Mouse (Mus musculus) heart, adult 11 months (tissue): ENCODE results near the gene Raver2.
A peak's percentile ranks its signal among the peaks of the same experiment; 100 is the strongest.

ENCODE experiments used
- DNase-seq: peaks from one replicate; pipeline ENCODE4 v3.0.0; 2022

The Raver2 gene

DNA sequence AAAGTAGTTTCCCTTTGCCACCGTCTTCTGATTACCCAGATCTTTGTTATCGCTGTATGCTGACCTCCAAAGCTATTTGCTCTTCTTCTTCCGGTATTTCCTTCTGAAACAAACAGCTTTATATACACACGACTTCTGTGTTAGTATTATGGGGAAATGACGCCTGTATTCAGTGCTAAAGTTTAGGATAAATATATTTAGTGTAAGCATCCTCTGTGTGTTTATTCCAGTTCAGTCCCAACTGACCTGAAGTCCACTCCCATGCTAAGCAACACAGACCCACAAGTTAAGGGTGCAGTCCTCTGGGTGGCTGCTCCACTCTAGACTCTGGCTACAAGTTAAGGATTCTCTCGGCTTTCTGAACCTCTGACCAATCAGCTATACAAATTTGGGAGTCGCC is 52.2 kb downstream of the Raver2 start:
- DNase-seq = no peak

DNA sequence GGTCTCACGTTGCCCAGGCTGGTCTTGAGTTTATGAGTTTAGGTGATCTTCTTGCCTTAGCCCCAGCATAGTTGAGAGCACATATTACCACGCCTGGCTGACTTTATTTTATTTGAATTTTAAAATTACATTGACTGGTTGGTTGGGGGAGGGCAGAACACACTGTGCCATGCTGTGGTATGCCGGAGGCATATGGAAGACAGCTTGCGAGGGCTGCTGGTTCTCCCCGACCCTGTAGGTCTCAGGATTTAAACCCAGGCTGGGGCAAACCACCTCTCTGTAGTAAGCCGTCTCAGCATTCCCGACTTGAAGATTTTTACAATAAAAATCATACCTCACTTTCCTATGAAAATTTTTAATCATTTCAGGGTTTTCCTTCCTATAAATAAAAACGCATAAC is 66.2 kb downstream of the Raver2 start:
- DNase-seq = no peak

DNA sequence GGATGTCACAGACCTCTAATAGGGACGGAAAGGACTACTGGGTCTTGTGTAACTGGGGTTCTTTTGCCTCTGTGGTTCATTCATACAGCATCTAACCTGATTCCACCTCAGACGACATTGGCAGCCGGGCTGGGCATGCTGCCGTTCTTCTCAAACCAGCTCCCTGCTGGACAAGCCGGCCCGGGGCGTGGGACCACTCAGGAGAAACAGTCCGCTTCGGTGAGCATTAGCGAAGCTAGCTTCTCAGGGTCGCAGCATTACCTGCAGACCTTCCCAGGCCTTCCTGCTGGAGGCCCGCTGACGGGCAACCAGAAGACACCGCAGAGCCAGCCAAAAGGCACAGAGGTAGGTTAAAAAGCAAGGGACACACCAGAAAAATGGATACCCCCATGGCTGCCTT is 67.1 kb downstream of the Raver2 start:
- DNase-seq = no peak

DNA sequence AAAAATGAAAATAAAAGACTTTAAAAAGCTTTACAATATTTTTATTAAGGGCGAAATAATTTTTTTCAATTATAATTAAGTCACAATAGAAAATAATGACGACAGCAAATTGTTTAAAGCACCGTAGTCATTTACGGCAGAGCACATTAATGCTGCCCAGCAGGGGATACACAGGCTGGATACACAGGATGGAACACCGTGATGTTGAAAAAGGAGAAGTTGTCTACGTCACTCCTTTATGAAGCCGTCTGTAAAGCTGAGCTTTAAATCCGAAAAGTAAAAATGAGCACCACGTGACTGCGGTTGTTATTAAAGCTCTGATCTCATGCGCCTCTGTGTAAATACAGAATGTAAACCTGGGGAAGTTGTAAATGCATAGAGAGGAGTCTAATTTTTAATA is 69.2 kb downstream of the Raver2 start:
- DNase-seq = no peak

DNA sequence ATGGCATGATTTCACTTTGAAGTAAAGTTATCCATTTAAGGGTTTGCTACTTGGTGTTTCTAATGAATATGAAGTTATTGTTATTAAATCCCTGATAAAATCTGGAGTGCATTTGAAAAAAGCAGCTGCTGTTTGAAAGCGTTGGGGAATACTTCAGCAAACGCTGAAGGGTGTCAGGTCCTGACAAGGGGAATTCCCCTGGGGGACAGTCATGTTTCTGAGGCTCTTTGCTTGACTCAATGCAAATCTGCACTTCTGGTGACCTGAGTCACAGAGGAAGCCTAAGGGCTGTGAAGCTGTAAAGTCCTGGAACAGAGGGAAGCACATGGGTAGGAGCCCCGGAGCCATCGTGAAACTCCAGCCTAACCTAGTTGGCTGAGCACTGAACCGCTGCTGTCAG is 73.0 kb downstream of the Raver2 start:
- no peak for DNase-seq

DNA sequence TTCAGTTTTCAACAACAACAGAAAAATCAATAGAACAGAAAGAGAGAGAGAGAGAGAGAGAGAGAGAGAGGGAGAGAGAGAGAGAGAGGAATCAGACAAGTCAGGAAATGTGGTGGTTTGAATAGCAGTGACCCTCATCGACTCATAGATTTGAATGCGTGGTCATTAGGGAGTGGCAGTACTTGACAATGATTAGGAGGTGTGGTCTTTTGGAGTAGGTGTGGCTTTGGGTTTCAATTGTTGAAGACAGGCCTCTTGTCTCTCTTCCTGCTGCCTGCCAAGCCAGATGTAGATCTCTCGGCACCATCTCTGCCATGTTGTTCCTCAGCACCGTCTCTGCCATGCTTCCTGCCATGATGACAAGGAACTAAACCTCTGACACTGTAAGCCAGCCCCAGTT is 75.1 kb downstream of the Raver2 start:
- no peak for DNase-seq

DNA sequence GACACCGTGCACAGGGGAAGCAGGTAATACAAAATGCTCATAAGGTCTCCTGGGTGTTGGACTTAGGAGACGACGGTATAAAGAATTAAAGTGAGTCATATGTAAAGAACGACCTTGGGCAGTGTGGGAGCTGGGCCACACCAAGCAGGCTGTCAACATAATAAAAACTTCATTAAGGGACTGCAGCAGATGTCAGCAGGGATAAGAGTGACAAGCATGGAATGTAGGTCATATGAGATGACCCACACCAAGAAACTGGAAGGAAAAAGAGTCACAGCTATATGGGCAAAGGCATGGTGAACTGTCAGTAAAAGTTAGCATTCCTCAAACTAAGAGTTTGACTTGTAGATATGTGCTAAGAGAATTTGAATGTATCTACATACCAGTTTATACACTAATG is 75.6 kb downstream of the Raver2 start:
- no peak for DNase-seq

DNA sequence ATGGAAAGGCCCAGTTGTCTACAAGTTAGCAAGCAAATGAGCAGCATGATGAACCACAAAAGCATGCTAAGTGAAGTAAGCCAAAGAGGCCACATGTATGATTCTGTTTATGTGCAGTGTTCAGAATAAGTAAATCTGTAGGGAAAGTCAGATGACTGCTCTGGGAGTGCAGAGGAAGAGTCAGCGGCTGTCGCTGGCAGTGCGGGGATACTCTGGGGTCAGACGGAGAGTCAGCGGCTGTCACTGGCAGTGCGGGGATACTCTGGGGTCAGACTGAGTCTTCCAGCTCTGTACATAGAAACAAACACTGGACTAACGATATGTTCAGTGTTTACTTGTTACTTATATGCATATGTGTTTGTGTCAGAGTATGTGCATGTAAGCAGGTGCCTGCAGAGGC is 76.0 kb downstream of the Raver2 start:
- no peak for DNase-seq

DNA sequence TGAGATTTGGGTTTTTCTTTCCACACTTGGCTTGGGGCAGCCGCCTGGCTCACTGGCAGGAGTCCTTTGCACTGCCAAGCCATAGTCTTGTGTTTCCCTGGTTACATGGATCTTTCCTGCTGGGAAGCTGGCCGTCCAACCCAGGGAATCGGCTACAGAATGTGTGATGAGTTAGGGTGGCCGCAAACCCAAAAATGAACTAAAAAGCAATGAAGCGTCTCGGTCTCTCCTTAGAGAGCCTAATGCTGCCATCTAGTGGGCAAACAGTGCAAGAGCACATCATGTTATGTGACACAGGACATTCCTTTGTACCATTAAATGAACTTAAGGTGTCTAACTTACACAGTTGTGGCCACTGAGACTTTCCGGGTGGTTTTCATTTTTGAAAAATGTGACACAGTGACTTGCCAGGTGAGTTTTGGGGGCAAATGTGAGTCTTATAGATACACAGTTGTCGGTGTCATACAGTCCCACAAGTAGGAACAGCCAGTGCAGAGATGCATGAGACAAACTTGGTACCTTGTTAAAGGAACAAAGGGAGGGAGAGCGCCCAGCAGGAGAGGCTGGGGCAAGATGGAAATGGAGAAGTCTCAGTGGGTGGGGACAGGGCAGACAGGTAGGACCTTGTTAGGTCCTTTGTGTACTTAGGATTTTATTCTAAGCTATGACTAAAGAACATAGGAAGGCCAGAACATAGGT is 77.4 kb downstream of the Raver2 start:
- peak; percentile 94 for DNase-seq

DNA sequence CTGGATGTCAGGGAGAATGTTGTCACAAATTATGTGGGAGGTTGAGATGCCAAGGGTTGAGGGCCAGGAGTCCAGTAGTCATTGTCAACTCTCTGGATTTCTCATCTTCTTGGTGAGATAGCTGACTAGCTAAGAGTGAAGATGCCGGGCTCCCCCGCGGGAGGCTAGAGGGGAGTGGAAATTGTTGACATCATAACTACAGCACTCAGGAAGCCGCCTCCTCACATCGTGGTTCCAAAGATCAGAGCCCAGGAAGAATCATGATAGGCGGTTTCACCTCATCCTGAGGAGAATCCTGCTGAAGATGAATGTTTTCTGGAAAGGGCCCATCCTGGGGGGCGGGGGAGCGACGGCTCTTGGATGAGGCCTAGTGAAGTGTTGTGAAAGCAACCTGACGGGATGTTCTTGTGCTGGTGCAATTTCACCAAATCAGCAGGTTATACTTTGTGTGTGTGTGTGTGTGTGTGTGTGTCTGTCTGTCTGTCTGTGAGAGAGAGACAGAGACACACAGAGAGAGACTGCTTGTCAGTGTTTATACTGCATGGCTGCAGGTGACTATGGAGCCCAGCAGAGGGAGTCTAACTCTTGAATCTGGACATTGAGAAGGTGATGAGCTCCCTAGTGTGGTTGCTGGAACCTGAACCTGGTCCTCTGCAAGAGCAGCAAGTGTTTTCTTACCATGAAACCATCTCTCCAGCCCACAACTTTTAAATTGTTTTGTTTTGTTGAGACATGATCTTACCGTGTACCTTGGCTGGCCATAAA is 78.3 kb downstream of the Raver2 start:
- no peak for DNase-seq

DNA sequence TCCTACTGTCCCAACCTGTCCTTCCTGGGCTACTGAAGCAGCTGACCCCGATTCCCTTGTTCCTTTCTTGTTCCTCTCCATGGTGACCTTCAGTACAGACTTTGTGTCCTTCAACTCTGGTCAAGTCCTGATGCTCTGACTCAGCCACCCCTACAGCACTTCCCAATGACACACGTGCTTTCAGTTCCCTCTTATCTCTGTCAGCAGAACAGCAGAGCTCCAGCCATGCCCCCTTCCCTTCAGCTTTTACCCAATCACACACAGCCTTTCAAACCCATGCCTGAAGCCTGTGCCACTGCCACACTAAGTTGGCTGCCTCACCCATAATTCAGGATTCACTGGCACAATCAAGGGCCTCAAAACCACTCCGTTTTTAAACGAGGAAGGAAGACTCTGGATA is 86.8 kb downstream of the Raver2 start:
- DNase-seq = peak; percentile 96

DNA sequence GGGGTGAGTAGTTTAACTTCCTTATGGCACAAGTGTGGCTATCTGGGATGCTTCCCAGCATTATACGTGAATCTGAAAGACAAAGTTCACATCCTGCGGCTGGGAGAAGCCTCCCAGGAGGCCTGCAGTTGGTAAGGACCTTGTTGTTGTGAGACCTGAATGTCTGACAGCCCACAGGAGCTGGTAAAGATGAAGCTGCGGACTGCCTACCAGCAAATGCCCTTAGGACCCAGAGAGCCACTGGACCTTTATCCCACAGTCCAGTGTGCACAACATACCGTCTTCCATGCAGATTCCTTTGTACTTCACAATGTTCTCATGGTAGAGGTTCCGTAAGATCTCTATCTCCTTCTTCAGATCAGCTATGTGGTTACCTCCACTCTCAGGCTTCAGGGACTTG is 88.7 kb downstream of the Raver2 start:
- no peak for DNase-seq

DNA sequence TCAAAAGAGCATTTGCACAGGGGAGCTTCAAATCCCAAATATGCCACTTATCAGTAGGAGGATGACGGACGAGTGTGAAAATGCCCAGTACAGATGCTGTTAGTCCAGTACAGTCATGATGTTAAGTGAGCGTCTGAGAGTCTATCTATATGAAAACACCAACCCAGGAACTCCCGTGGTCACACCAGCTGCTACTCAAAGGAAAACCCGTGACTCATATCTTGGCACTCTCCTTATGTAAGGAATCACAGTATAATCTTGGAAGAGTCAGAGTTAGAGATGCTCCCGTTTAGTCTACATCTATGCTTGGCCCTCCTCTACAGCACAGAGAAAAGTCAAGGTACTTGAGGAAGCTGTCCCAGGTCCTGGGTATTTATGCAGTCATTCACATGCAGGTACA is 89.5 kb downstream of the Raver2 start:
- DNase-seq = no peak

DNA sequence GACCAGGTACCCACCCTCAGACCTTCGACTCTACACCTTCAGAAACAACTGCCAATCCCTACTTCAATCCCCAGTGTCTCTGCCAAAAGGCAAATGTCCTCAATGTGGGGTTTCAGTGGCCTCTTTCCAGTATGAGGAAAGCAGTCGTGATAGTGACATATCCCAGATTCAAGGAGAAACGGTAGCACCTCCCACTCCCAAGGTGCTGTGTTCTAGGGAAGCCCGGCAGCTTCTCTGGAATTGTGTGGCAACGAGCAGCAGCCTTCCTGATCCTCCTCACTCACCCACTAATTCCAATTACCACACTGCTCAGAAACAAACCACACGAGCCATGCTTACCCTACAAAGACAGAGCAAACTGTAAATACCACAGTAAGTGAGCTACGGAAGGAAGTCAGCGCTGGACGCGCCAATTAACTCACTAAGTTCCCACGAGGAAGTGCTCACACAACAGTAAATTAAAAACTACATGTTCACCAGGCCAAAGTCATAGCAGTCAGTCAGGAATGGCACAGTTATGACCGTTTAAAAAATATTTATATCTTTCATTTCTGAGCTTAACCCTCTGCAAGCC is 90.5 kb downstream of the Raver2 start:
- DNase-seq = no peak

DNA sequence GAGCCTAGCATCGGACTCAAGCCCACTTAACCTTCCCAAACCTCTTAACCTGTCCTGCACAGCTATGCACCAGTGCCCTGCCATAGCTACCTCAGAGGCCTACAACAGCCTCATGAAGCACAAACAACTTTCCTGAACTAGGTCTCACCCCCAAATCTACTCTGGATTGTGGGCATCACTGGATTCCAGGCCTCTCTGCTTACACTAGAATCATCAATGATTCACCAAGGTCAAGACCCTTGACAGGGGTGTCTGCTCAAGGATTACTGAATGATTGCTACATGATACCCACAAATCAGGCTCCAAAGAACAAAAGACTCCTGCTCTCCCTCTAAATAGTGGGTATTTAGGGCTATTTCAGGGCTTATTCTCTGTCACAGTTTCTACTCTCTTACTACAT is 92.0 kb downstream of the Raver2 start:
- no peak for DNase-seq

DNA sequence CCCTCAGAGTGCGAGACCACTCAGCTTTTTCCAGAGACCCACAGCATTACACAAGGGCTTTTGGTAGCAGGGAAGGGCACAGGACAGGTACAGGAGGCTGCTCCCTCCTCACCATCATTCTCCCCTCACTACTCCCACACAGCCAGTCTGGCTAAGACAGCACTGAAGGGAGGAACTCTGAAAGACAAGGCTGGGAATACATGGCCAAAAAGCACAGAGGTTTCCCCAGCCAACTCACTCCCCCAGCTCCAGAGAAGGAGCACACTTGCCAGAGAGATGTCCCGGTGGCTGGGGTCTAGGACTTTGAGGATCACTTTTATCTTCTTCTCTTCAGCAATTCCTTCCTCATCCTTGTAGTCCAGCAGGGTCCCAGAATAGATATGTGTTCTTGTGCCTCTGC is 95.4 kb downstream of the Raver2 start:
- peak; percentile 89 for DNase-seq

DNA sequence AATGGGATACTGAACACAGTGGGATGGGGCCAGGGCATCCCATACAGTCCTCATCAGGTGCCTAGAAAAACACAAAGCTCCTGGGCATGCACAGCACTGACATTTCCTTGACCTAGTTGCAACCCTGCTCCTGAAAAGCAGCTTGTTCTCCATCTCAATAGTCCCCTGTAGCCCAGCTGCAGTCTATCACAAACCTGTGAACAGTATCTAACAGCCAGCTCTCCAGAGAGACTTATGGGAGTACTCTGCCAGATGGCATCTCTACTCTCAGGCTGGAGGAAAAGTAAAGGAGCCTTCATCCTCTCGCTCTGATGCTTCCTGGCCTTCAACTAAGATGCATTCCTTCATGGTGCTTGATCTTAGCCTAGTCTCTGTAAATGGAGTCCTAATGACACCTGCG is 95.9 kb downstream of the Raver2 start:
- DNase-seq = peak; percentile 90

DNA sequence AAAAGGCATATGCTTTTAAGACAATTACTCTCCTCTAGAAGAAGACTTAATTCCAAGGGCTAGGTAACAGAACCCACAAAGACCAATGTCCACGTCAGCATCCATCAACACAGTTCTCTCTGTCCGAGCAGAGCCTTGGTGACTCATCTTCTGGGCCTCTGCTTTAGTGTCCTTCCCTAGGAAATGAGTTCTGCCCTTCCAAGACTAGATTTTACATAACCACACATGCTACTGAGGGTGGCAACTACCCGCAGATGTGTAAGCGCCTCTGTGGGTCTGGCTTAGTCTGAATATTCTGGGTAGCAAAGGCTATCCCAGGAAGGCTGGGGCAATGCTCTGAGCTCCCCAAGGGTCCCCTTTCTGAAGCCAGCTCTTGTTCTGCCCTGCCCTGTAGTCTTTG is 97.0 kb downstream of the Raver2 start:
- DNase-seq = no peak

DNA sequence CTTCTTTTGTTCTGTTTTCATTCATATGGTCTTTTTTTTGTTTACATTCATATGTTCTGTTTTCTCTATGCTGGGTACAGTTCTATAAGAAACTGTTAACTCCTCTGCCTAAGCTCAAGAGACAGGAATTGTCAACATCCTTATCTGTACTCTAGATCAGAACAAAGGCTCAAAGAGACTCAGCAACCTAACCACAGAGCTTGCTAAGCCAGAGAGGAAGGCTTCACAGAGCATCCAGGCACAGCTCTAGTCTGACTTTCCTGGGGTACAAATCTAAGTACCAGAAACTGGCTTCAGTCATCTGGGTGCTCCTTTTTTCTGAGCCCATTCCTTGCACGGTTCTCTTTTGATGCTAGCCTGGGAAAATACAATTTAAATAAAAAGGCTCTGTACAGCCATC is 99.0 kb downstream of the Raver2 start:
- DNase-seq = no peak

DNA sequence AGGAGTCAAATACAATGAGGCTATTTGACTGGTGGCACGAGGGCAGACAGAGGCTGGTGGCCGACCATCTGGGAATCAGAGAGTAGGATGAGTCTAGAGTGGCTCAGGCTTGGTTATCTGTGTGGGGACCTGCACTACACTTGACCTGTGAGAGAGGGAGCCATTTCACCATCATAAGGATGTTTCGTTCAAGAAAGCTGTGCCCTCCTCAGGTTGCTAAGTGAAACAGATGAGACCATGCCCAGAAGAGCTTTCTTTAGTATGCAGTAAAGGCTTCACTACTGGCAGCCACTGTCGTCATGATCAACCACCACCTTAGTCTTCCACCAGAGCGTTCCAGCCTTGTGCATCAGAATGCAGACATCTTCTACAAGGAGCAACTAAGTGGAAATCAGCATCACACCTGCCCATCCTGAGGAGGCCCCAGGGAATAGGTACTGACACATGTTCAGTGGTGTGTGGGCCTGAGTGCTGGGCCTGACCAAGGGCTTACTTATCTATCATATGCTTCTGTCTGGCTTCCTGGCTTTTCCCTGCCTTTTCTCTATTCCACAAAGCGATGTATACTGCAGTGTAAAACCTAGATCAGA is 99.5 kb downstream of the Raver2 start:
- peak; percentile 91 for DNase-seq

DNA sequence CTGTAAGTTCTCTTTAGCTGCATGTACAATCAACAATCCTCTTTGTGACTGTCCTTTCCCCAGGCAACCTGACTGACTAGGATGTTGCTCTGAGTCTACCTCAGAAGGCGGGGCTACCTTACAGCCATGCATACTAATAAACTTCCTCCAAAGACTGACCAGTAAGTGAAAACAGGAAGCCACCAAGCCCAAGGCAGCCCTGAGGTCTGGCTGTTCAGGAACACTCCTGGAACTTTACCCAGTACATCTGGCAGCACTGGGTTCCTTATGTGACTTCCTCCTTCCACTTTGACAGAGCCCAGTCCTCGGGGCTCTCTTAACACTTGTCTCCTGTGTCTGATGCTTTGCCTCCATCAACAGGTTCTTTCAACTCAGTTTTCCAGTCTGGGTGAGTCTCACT is 104.0 kb downstream of the Raver2 start:
- peak; percentile 96 for DNase-seq

DNA sequence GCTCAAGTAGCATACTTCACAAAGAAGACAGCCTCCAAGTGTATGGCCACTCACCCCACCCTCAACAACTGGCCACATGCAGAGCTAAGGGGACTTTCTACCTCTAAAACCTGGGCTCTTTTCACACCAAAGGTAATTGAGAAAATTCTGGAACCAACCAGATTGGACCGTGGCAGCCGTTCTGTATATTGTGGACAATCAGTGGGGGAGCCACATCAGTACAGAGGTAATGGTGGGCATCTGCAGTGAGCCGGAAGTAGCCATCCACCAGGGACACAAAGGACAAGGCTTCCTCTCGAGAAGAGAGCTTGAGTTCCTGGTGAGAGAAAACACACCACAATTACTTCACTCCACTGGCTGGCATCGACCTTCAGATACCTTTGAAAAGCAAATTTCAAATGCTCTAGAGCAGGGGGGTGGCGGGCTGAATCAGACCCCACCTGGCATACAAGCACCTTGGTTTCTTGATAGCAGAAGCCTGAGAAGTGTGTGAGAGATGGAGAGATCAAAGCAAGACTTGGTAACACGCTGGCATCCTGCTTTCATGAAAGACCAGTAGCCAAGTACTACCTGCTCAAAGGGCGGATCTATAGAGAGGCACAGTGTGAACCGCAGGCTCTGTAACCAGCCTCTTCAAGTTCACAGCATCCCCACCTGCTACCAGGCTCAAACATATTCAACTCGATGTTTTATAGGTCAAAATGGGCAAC is 106.3 kb downstream of the Raver2 start:
- DNase-seq = no peak

DNA sequence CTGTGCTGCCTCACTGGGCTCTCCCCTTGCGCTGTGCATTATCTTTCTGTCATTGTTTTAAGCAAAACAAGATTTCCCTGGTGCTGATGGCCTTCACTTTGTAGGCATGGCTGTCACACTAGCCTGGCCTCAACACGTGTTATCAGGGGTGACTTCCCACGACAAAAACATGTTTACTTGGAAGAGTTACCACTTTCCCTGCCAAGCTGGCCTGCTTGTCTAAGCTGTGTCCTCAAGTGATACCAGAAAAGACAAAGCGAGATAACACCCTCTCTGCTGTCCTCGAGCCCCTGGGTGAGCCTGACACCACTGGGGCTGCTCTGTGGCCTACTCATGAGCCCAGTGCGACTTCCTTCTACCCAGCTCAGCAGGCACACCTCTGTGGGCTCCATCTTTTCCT is 107.3 kb downstream of the Raver2 start:
- DNase-seq = peak; percentile 98
